Mouse (Mus musculus) thymus, postnatal 10 days (tissue): ENCODE data around the gene Stac.

Experiments
- DNase-seq, 2 experiments: peaks; one replicate each; pipeline ENCODE4 v3.0.0; 2021; ENCODE audit warnings: low spot score in 2 of 2

The Stac gene

GRCm38 (mm10) chr9:111689680-111690483, at the start of gene Stac:
Gene Stac, minus strand, starts transcription at chr9:111690348.
- no peak for DNase-seq

- DNase-seq, result no peak
Observed at GRCm38 (mm10) chr9:111739431-111740245, 49.5 kb upstream of the Stac start.

- no peak for DNase-seq
Observed at GRCm38 (mm10) chr9:111739026-111739425, 48.9 kb upstream of the Stac start.

- DNase-seq, result no peak
Observed at GRCm38 (mm10) chr9:111737796-111738195, 47.6 kb upstream of the Stac start.

- no peak for DNase-seq
Observed at GRCm38 (mm10) chr9:111735931-111736330, 45.8 kb upstream of the Stac start.

GRCm38 (mm10) chr9:111731939-111732670, 42.0 kb upstream of the Stac start:
- DNase-seq, result no peak

- no peak for DNase-seq
Observed at GRCm38 (mm10) chr9:111724981-111725593, 34.9 kb upstream of the Stac start.

- DNase-seq, result no peak
Observed at GRCm38 (mm10) chr9:111714457-111714856, 24.3 kb upstream of the Stac start.

GRCm38 (mm10) chr9:111700101-111700500, 10.0 kb upstream of the Stac start:
- no peak for DNase-seq

GRCm38 (mm10) chr9:111690484-111690855, 322 bp upstream of the Stac start:
- DNase-seq, result no peak

GRCm38 (mm10) chr9:111689146-111689545, 1.0 kb downstream of the Stac start:
- no peak for DNase-seq

GRCm38 (mm10) chr9:111684170-111684569, 6.0 kb downstream of the Stac start:
- no peak for DNase-seq

GRCm38 (mm10) chr9:111679516-111679915, 10.6 kb downstream of the Stac start:
- DNase-seq, result no peak

GRCm38 (mm10) chr9:111669816-111670215, 20.3 kb downstream of the Stac start:
- no peak for DNase-seq

- no peak for DNase-seq
Observed at GRCm38 (mm10) chr9:111655066-111655465, 35.1 kb downstream of the Stac start.

GRCm38 (mm10) chr9:111644228-111644627, 45.9 kb downstream of the Stac start:
- no peak for DNase-seq

- DNase-seq, result no peak
Observed at GRCm38 (mm10) chr9:111643369-111643768, 46.8 kb downstream of the Stac start.

GRCm38 (mm10) chr9:111637641-111638040, 52.5 kb downstream of the Stac start:
- no peak for DNase-seq

- no peak for DNase-seq
Observed at GRCm38 (mm10) chr9:111632833-111633232, 57.3 kb downstream of the Stac start.

- no peak for DNase-seq
Observed at GRCm38 (mm10) chr9:111621191-111621590, 69.0 kb downstream of the Stac start.

GRCm38 (mm10) chr9:111611341-111611740, 78.8 kb downstream of the Stac start:
- no peak for DNase-seq

- DNase-seq, result no peak
Observed at GRCm38 (mm10) chr9:111608762-111609161, 81.4 kb downstream of the Stac start.
